Mouse (Mus musculus): ENCODE measurements at regions not wholly inside any gene's neighbourhood (a gene's known extent, or its start where the extent isn't known, plus 50 kb on each side); places are given as distances from the start of the nearest gene placed in this dataset.

- DNase-seq (ENCODE audit: low spot score) (no peak), ATAC-seq (ENCODE audit: low FRiP score) (no peak)
- Histone ChIP-seq H3K9me3 (ENCODE audit: control insufficient read depth, low read length) (no peaks in the 10 kb centered on the region), H3K27ac (ENCODE audit: low read depth, low read length) (no peak overlapping the region), H3K4me3 (ENCODE audit: low read depth, low read length) (no peak overlapping the region), H3K27me3 (ENCODE audit: control insufficient read depth, insufficient read depth, low read length) (no peaks in the 10 kb centered on the region), H3K4me2 (replicated peaks; ENCODE audit: low read depth, low read length) (no peak overlapping the region), H3K9ac (ENCODE audit: low read depth, low read length) (no peak overlapping the region), H3K4me1 (replicated peaks; ENCODE audit: control insufficient read depth, insufficient read depth, low read length) (no peaks in the 10 kb centered on the region), H3K36me3 (ENCODE audit: control insufficient read depth, insufficient read depth, low read length) (no peaks in the 10 kb centered on the region)
- WGBS = 69% methylated on average over 8 of the region's 8 CpGs
These were observed 595.6 kb upstream of the Klf4 start for GRCm38 (mm10) chr4:56127730-56128482.

GRCm38 (mm10) chr4:56124515-56124914, 592.2 kb upstream of the Klf4 start:
- H3K4me1 ChIP-seq (replicated peaks; ENCODE audit: control insufficient read depth, insufficient read depth, low read length) = no peaks in the 10 kb centered on the region
- no peak for ATAC-seq (ENCODE audit: low FRiP score)

DNA sequence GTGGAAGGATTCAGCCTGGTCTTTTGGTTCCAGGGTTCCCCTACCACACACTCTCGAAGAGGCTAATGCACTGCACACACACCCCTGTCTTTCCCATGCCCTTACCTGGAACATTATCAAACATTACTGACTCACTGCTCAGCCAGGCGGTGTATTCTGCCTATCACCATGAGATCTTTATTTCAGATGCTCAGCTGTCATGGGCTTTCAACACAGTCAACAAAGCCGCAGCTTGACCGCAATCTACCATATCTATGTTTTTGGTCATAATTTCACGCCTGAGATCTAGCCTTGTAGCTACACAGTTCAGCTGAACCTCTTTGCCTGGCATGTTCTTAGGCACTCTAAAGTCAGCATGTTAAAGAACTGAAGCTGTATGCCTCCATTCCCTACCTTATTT, 589.9 kb upstream of the Klf4 start:
- H3K27ac ChIP-seq (ENCODE audit: low read depth, low read length) = no peak overlapping the region
- H3K4me2 ChIP-seq (replicated peaks; ENCODE audit: low read depth, low read length) = no peak overlapping the region
- 92% methylated on average over 5 of the region's 5 CpGs for WGBS
- no peak overlapping the region for H3K4me3 ChIP-seq (ENCODE audit: low read depth, low read length)
- H3K9me3 ChIP-seq (ENCODE audit: control insufficient read depth, low read length) = no peaks in the 10 kb centered on the region
- no peaks in the 10 kb centered on the region for H3K27me3 ChIP-seq (ENCODE audit: control insufficient read depth, insufficient read depth, low read length)
- DNase-seq (ENCODE audit: low spot score) = no peak
- no peak overlapping the region for H3K9ac ChIP-seq (ENCODE audit: low read depth, low read length)
- no peaks in the 10 kb centered on the region for H3K4me1 ChIP-seq (replicated peaks; ENCODE audit: control insufficient read depth, insufficient read depth, low read length)
- no peaks in the 10 kb centered on the region for H3K36me3 ChIP-seq (ENCODE audit: control insufficient read depth, insufficient read depth, low read length)
- ATAC-seq (ENCODE audit: low FRiP score) = no peak

More at GRCm38 (mm10) chr4:56124515-56124914, 592.2 kb upstream of the Klf4 start:
- no peak overlapping the region for H3K4me3 ChIP-seq (ENCODE audit: low read depth, low read length)
- no peak overlapping the region for H3K4me2 ChIP-seq (replicated peaks; ENCODE audit: low read depth, low read length)
- H3K9me3 ChIP-seq (ENCODE audit: control insufficient read depth, low read length) = no peaks in the 10 kb centered on the region
- no peak overlapping the region for H3K9ac ChIP-seq (ENCODE audit: low read depth, low read length)
- H3K36me3 ChIP-seq (ENCODE audit: control insufficient read depth, insufficient read depth, low read length) = no peaks in the 10 kb centered on the region
- no peaks in the 10 kb centered on the region for H3K27me3 ChIP-seq (ENCODE audit: control insufficient read depth, insufficient read depth, low read length)
- no peak for DNase-seq (ENCODE audit: low spot score)
- H3K27ac ChIP-seq (ENCODE audit: low read depth, low read length) = no peak overlapping the region

GRCm38 (mm10) chr4:56121664-56122063, 589.4 kb upstream of the Klf4 start:
- H3K4me1 ChIP-seq (replicated peaks; ENCODE audit: control insufficient read depth, insufficient read depth, low read length) = no peaks in the 10 kb centered on the region
- 93% methylated on average over 5 of the region's 5 CpGs for WGBS
- no peak overlapping the region for H3K4me2 ChIP-seq (replicated peaks; ENCODE audit: low read depth, low read length)
- no peak overlapping the region for H3K4me3 ChIP-seq (ENCODE audit: low read depth, low read length)
- H3K9ac ChIP-seq (ENCODE audit: low read depth, low read length) = no peak overlapping the region
- no peak overlapping the region for H3K27ac ChIP-seq (ENCODE audit: low read depth, low read length)
- DNase-seq (ENCODE audit: low spot score) = no peak
- no peak for ATAC-seq (ENCODE audit: low FRiP score)
- no peaks in the 10 kb centered on the region for H3K9me3 ChIP-seq (ENCODE audit: control insufficient read depth, low read length)
- no peaks in the 10 kb centered on the region for H3K36me3 ChIP-seq (ENCODE audit: control insufficient read depth, insufficient read depth, low read length)
- H3K27me3 ChIP-seq (ENCODE audit: control insufficient read depth, insufficient read depth, low read length) = no peaks in the 10 kb centered on the region

GRCm38 (mm10) chr4:56120357-56120756, 588.1 kb upstream of the Klf4 start:
- Histone ChIP-seq H3K4me3 (ENCODE audit: low read depth, low read length) (no peak overlapping the region), H3K27me3 (ENCODE audit: control insufficient read depth, insufficient read depth, low read length) (no peaks in the 10 kb centered on the region), H3K4me2 (replicated peaks; ENCODE audit: low read depth, low read length) (no peak overlapping the region), H3K36me3 (ENCODE audit: control insufficient read depth, insufficient read depth, low read length) (no peaks in the 10 kb centered on the region), H3K4me1 (replicated peaks; ENCODE audit: control insufficient read depth, insufficient read depth, low read length) (no peaks in the 10 kb centered on the region), H3K9me3 (ENCODE audit: control insufficient read depth, low read length) (no peaks in the 10 kb centered on the region), H3K9ac (ENCODE audit: low read depth, low read length) (no peak overlapping the region), H3K27ac (ENCODE audit: low read depth, low read length) (no peak overlapping the region)
- DNase-seq (ENCODE audit: low spot score) (no peak), ATAC-seq (ENCODE audit: low FRiP score) (no peak)
- 90% methylated on average over 11 of the region's 11 CpGs for WGBS

DNA sequence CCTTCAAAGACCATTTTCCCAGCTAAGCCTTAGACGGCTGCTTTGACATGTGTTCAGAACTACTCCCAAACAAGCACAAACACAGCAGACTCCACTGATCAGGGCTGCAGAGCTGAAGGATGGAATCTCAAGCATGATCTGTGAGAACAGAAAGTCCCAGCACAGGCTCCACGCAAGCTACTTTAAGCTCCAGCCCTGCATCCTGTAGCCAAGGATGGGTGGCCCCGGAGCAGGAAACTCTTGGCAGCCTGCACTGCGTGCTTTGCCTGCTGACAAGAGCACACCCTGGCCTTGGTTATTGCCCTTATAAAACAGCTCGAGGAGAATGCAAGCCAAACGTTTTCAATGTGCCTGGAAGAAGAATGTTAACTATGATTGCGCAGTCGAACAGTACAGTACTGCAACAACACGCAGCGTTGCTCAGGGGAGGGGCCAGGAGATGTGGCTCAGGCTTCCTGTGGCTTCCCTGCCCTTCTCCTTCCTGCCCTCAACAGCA, 581.5 kb upstream of the Klf4 start:
- Histone ChIP-seq H3K27ac (ENCODE audit: low read depth, low read length) (no peak overlapping the region), H3K4me2 (replicated peaks; ENCODE audit: low read depth, low read length) (no peak overlapping the region), H3K9ac (ENCODE audit: low read depth, low read length) (no peak overlapping the region), H3K36me3 (ENCODE audit: control insufficient read depth, insufficient read depth, low read length) (no peaks in the 10 kb centered on the region), H3K4me1 (replicated peaks; ENCODE audit: control insufficient read depth, insufficient read depth, low read length) (no peaks in the 10 kb centered on the region), H3K27me3 (ENCODE audit: control insufficient read depth, insufficient read depth, low read length) (no peaks in the 10 kb centered on the region), H3K4me3 (ENCODE audit: low read depth, low read length) (no peak overlapping the region), H3K9me3 (ENCODE audit: control insufficient read depth, low read length) (no peaks in the 10 kb centered on the region)
- 56% methylated on average over 10 of the region's 10 CpGs for WGBS
- DNase-seq (ENCODE audit: low spot score) = peak; percentile 12
- no peak for ATAC-seq (ENCODE audit: low FRiP score)

DNA sequence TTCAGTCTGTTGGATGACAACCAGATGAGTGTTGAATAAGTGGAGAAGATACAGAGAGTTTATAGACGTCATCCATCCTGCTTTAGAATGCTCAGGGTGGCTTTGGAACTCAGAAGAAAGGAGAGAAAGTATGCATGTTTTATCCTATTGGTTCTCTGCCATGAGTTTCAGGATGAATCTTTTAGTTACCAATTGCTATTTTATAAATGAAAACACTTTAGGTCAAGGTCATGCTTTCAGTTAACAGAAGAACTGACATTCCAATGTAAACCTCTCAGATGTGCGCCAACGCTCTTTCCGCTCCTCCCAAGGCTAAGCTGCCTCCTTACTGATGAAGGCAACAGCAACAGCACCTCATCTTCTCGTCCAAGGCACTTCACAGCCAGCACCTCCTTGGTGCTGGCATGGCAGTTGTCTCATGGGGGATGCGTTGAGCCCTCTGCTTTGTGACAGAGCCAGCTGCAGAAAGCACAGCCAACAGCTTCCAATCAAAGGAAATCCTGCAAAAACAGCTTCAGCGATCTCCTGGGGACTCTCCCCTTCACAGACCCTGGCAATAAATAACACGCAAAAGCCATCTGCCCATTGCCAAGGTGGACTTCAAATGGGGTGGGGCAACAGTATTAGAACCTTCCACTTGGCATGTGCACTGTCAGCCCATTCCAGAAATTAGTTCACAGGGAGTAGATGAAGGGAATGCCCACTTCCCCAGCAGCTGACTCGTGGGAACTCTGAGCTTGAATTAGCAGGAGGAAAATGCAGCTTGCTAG, 580.9 kb upstream of the Klf4 start:
- Histone ChIP-seq H3K9ac (ENCODE audit: low read depth, low read length) (no peak overlapping the region), H3K27ac (ENCODE audit: low read depth, low read length) (no peak overlapping the region), H3K36me3 (ENCODE audit: control insufficient read depth, insufficient read depth, low read length) (no peaks in the 10 kb centered on the region), H3K9me3 (ENCODE audit: control insufficient read depth, low read length) (no peaks in the 10 kb centered on the region), H3K4me3 (ENCODE audit: low read depth, low read length) (no peak overlapping the region), H3K27me3 (ENCODE audit: control insufficient read depth, insufficient read depth, low read length) (no peaks in the 10 kb centered on the region), H3K4me2 (replicated peaks; ENCODE audit: low read depth, low read length) (no peak overlapping the region), H3K4me1 (replicated peaks; ENCODE audit: control insufficient read depth, insufficient read depth, low read length) (no peaks in the 10 kb centered on the region)
- 75% methylated on average over 9 of the region's 9 CpGs for WGBS
- DNase-seq (ENCODE audit: low spot score) = no peak
- no peak for ATAC-seq (ENCODE audit: low FRiP score)

DNA sequence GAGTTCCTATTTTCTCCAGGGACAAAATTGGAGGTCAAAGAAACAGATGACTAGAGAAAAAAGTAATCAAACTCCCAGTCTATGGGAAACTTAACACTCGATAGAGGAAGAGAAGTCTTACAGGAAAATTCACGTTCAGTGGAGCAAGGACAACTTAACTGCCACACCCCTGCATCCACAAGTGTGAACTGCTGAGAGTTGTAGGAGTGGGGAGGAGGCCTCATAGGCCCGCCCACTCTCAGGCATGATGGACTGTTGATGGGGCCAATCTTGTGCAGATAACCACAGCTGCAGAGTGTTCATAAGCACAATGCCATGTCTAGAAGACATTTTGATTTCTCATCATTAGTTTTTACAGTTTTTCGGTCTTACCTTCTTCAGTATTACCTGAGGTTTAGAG, 574.7 kb upstream of the Klf4 start:
- no peaks in the 10 kb centered on the region for H3K4me1 ChIP-seq (replicated peaks; ENCODE audit: control insufficient read depth, insufficient read depth, low read length)
- no peak for DNase-seq (ENCODE audit: low spot score)
- no peaks in the 10 kb centered on the region for H3K9me3 ChIP-seq (ENCODE audit: control insufficient read depth, low read length)
- H3K27me3 ChIP-seq (ENCODE audit: control insufficient read depth, insufficient read depth, low read length) = no peaks in the 10 kb centered on the region
- H3K27ac ChIP-seq (ENCODE audit: low read depth, low read length) = no peak overlapping the region
- no peak overlapping the region for H3K4me3 ChIP-seq (ENCODE audit: low read depth, low read length)
- ATAC-seq (ENCODE audit: low FRiP score) = no peak
- H3K36me3 ChIP-seq (ENCODE audit: control insufficient read depth, insufficient read depth, low read length) = no peaks in the 10 kb centered on the region
- 77% methylated on average over 4 of the region's 4 CpGs for WGBS
- no peak overlapping the region for H3K9ac ChIP-seq (ENCODE audit: low read depth, low read length)
- no peak overlapping the region for H3K4me2 ChIP-seq (replicated peaks; ENCODE audit: low read depth, low read length)

DNA sequence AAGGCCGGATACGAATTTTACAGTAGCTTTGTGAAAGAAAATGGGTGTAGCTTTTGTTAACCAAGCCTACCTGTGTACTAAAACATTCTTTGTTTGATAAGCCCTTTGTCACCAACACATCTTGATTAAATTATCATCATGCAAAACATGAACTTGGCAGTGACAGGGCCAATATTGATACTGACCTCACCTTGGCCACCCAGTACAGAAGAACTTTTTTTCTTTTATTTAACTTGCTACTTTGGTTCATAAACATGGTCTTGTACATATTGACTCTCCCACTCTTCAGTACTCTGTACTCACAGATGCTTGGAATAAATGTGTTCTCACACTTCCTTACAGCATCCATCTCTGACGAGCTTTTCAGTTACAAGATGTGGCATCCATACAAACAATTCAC, 570.0 kb upstream of the Klf4 start:
- H3K27me3 ChIP-seq (ENCODE audit: control insufficient read depth, insufficient read depth, low read length) = no peaks in the 10 kb centered on the region
- H3K4me1 ChIP-seq (replicated peaks; ENCODE audit: control insufficient read depth, insufficient read depth, low read length) = no peaks in the 10 kb centered on the region
- H3K4me2 ChIP-seq (replicated peaks; ENCODE audit: low read depth, low read length) = no peak overlapping the region
- DNase-seq (ENCODE audit: low spot score) (no peak), ATAC-seq (ENCODE audit: low FRiP score) (no peak)
- 90% methylated on average over 3 of the region's 3 CpGs for WGBS
- no peak overlapping the region for H3K27ac ChIP-seq (ENCODE audit: low read depth, low read length)
- no peaks in the 10 kb centered on the region for H3K36me3 ChIP-seq (ENCODE audit: control insufficient read depth, insufficient read depth, low read length)
- H3K9ac ChIP-seq (ENCODE audit: low read depth, low read length) = no peak overlapping the region
- H3K4me3 ChIP-seq (ENCODE audit: low read depth, low read length) = no peak overlapping the region
- H3K9me3 ChIP-seq (ENCODE audit: control insufficient read depth, low read length) = no peaks in the 10 kb centered on the region
